Mouse (Mus musculus): ENCODE measurements around the gene Krt75. TPM values are rescaled to one million over a fixed set of nuclear protein-coding genes. Genes with fewer than 3 reads are reported as not detected.
"Not testable (repeated sequence)": the region's sequence is repeated elsewhere in the genome, so short reads cannot be mapped to it uniquely, and the experiment has no call there.

Krt75 gene
- polyA plus RNA-seq, 1 experiment from 2014 or later: 0.08 TPM

DNA sequence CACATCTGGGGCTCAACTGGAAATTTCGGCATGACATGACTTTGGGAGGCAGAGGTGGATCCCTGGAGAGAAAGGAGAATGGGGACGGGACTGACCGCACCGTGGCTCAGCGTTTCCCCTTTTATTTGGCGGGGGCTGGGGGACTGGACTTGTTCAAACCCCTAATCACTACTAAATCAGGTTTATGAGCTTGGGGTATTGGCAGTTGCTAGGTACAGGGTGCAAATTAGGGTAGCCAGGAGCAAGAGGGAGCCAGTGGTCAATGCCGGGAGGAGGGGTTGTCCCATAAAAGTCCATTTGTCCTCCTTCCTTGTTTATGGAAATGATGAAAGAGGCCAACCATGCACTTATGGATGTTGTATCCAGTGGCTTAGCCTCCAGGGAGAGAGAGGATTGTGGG, 23.1 kb downstream of the Krt75 start, which contains the start of gene Krt82:
Gene Krt82, minus strand, starts transcription at position 101 of the 400 bp plus-strand sequence.
- Histone ChIP-seq H3K27ac (no peak within 1 kb of the TSS), H3K4me3 (no peak within 1 kb of the TSS), H3K9me3 (no peaks in the 10 kb centered on the region), H3K36me3 (replicated peaks) (no peaks in the 10 kb centered on the region), H3K4me2 (no peak within 1 kb of the TSS), H3K27me3 (replicated peaks) (no peaks in the 10 kb centered on the region), H3K4me1 (peaks cover 8% of the 10 kb centered on the region; the same call in 1 of the 2 replicates), H3K9ac (no peak within 1 kb of the TSS)
- ATAC-seq (replicated peaks): no peak
- WGBS: 81% methylated on average over 7 of the region's 7 CpGs

DNA sequence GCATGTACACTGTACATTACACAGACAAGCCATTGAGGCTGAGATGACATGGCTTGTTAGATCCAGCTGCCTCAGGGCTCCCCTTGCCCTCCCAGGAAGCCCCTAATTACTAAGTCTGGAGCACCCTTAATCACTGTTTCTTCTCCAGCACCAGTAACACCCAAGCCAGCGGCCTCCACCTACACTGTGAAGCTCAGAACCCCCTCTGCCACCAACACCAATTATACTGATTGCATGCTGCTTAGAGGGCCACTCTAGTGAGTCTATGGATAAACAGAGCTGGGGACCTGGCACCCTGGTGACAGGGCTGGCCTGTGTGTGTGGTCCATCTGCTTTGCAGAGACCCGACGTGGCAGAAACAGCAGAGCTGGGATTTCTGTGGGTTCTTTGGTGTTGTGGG, 29.2 kb downstream of the Krt75 start:
- WGBS: 57% methylated on average over 3 of the region's 3 CpGs
- H3K36me3 ChIP-seq (replicated peaks): no peaks in the 10 kb centered on the region
- H3K9me3 ChIP-seq: no peaks in the 10 kb centered on the region
- H3K4me1 ChIP-seq: no peaks in the 10 kb centered on the region
- no peak overlapping the region for H3K4me3 ChIP-seq
- no peak overlapping the region for H3K27ac ChIP-seq
- ATAC-seq (replicated peaks): no peak
- H3K27me3 ChIP-seq (replicated peaks): no peaks in the 10 kb centered on the region
- no peak overlapping the region for H3K4me2 ChIP-seq
- H3K9ac ChIP-seq: no peak overlapping the region

GRCm38 (mm10) chr15:101542543-101542942, 31.2 kb downstream of the Krt75 start:
- no peaks in the 10 kb centered on the region for H3K36me3 ChIP-seq (replicated peaks)
- no peak overlapping the region for H3K4me3 ChIP-seq
- WGBS: 62% methylated on average over 9 of the region's 9 CpGs
- H3K27ac ChIP-seq: no peak overlapping the region
- no peak overlapping the region for H3K9ac ChIP-seq
- ATAC-seq (replicated peaks): no peak
- no peak overlapping the region for H3K4me2 ChIP-seq
- H3K4me1 ChIP-seq: no peaks in the 10 kb centered on the region
- H3K9me3 ChIP-seq: no peaks in the 10 kb centered on the region
- no peaks in the 10 kb centered on the region for H3K27me3 ChIP-seq (replicated peaks)

DNA sequence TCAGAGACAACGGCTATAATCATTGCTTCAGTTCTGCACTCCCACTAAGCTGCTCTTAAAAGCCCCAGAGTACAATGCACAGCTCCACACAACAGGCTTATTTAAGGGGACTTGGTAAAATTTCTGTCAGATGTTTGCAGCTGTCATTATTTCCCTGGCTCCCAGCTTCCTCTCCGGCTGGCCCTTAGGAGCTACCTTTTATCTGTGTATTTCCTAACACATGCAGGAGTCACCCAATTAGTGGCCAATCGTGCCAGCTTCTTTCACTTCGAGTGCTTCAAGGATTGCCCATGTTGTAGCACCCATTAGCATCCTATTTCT, 35.2 kb downstream of the Krt75 start:
- WGBS: 45% methylated on average over 4 of the region's 4 CpGs
- Histone ChIP-seq H3K27ac (no peak overlapping the region), H3K27me3 (replicated peaks) (no peaks in the 10 kb centered on the region), H3K9ac (no peak overlapping the region), H3K4me2 (no peak overlapping the region), H3K9me3 (no peaks in the 10 kb centered on the region), H3K4me3 (no peak overlapping the region), H3K4me1 (no peaks in the 10 kb centered on the region), H3K36me3 (replicated peaks) (no peaks in the 10 kb centered on the region)
- no peak for ATAC-seq (replicated peaks)

DNA sequence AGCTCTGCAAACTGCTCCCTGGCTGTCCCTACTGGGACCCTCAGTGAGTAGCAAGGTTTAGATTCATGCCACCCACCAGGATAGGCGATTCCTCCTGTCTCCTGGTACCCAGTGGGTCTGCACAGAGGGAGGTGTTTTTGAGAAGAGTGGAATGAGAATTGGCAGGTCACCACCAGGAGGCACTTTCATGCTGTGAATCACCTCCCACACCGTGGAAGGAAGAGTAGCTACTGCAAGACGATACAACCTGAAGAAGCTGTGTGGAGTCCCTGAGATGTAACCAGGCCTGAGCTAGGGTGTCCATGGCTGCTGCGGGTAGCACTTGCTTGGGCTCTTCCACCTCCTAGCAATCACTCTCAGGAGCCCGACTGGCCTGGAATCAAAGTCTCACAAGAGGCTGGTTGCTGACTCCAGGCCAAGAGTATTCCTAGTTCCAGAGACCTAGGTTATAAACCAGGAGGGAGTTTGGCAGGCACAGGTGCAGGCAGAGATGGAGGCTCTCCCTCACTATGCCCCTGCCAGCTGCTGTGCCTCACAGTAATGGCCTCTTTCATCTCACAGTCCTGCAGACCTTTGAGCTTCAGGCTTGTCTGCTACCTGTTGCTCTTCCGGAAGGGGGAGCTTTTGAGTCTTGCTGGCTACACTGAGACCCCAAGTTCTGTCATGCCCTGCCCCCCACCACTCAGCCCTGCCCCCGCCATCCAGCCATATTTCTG, 35.7 kb downstream of the Krt75 start:
- Histone ChIP-seq H3K9me3 (no peaks in the 10 kb centered on the region), H3K27ac (no peak overlapping the region), H3K4me2 (no peak overlapping the region), H3K4me1 (no peaks in the 10 kb centered on the region), H3K9ac (no peak overlapping the region), H3K27me3 (replicated peaks) (no peaks in the 10 kb centered on the region), H3K36me3 (replicated peaks) (no peaks in the 10 kb centered on the region), H3K4me3 (no peak overlapping the region)
- no peak for ATAC-seq (replicated peaks)
- 44% methylated on average over 7 of the region's 7 CpGs for WGBS

DNA sequence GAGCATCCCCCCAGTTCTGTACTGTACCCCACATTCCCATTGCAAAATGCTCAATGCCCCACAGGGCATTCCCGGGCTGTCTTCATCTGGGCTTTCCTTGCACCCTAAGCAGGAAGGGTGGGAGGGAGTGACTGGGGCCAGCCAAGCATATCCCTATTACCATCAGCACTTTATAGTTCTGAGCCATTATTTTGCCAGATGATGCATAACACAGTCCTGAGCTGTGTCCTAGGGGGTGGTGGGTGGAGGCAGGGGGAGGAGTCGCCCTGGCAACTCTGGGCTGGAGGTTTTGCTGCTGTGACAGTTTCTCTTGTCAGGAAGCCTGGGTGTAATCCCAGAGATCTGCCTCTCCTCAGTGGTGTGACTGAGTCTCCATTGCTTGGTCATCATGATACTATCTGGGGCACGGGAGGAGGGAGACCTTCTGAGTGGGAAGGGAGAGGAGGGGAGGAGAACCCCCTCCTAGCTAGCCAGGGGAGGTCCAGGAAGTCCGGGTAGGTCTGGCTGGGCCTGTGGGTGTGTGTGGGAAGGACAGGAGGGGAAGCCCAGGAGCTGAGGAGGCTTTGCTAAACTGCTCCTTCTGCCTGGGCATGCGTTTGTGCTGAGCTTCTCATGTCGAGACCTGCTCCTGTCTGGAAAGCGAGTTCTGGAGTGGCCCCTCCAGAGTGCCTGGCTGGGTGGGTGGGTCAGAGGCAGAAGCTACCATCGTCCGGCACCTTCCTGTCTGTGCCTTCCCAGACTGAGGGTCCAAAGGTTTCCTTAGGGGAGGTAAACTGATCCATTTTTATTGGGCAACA, 37.5 kb downstream of the Krt75 start:
- Histone ChIP-seq H3K27ac (no peak overlapping the region), H3K36me3 (replicated peaks) (no peaks in the 10 kb centered on the region), H3K9me3 (no peaks in the 10 kb centered on the region), H3K4me1 (no peaks in the 10 kb centered on the region), H3K27me3 (replicated peaks) (no peaks in the 10 kb centered on the region), H3K9ac (no peak overlapping the region), H3K4me2 (no peak overlapping the region), H3K4me3 (no peak overlapping the region)
- no peak for ATAC-seq (replicated peaks)
- 58% methylated on average over 9 of the region's 9 CpGs for WGBS

- Histone ChIP-seq H3K9ac (no peak within 1 kb of the TSS), H3K4me1 (no peaks in the 10 kb centered on the region), H3K4me2 (no peak within 1 kb of the TSS), H3K9me3 (no peaks in the 10 kb centered on the region), H3K27me3 (replicated peaks) (no peaks in the 10 kb centered on the region), H3K27ac (no peak within 1 kb of the TSS), H3K4me3 (no peak within 1 kb of the TSS), H3K36me3 (replicated peaks) (no peaks in the 10 kb centered on the region)
- no peak for ATAC-seq (replicated peaks)
- 83% methylated on average over 7 of the region's 7 CpGs for WGBS
Observed at GRCm38 (mm10) chr15:101532720-101533119, 41.0 kb downstream of the Krt75 start, which contains the start of gene Krt84. Krt84 (minus strand) TSS chr15:101532820.

- Histone ChIP-seq H3K36me3 (replicated peaks) (no peaks in the 10 kb centered on the region), H3K4me2 (no peak overlapping the region), H3K4me1 (no peaks in the 10 kb centered on the region), H3K9me3 (no peaks in the 10 kb centered on the region), H3K4me3 (no peak overlapping the region), H3K27ac (no peak overlapping the region), H3K27me3 (replicated peaks) (no peaks in the 10 kb centered on the region), H3K9ac (no peak overlapping the region)
- no peak for ATAC-seq (replicated peaks)
- WGBS: 85% methylated on average over 4 of the region's 4 CpGs
Observed at GRCm38 (mm10) chr15:101522556-101523232, 51.0 kb downstream of the Krt75 start.

DNA sequence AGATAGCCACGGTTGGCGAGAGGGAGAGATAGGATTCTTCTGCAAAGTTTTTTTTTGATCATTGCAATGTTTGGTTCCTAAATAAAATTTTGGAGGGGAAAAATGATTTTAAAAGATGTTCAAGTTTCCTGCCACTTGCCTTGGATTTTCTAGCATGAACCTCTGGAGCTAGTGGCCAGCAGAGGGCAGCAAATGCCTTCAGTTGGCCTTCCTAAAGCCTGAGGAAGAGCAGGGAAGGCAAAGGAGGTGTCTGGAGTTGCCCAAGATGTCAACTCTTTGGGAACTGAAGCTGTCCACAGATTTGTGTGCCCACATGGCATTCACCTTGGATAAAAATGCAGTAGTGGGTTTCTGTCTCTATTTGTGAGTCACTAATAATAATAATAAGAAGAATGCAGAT, 53.9 kb downstream of the Krt75 start:
- 16% methylated on average over 2 of the region's 2 CpGs for WGBS
- Histone ChIP-seq H3K9ac (no peak overlapping the region), H3K9me3 (no peaks in the 10 kb centered on the region), H3K4me2 (no peak overlapping the region), H3K27ac (no peak overlapping the region), H3K36me3 (replicated peaks) (no peaks in the 10 kb centered on the region), H3K4me1 (no peaks in the 10 kb centered on the region), H3K27me3 (replicated peaks) (no peaks in the 10 kb centered on the region), H3K4me3 (no peak overlapping the region)
- no peak for ATAC-seq (replicated peaks)

DNA sequence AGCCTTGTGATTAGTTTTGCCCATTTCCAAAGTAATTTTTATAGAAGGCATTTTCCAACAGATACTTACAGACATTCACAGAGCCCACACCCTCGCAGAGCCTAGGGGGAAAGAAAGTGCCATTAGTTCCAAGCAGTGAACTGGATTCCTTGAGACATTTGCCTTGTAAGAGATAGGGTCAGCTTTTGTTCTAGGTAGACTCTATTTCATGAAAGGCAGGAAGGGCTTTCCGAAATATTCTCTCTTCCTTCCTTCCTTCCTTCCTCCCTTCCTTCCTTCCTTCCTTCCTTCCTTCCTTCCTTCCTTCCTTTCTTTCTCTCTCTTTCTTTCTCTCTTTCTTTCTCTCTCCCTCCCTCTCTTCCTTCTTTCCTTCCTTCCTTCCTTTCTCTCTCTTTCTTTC, 56.5 kb downstream of the Krt75 start, which contains the start of gene Gm49425:
Gene Gm49425, minus strand, starts transcription at position 101 of the 400 bp plus-strand sequence.
- not testable (repeated sequence) for H3K4me3 ChIP-seq; ATAC-seq (replicated peaks); H3K27ac ChIP-seq; H3K9ac ChIP-seq; H3K36me3 ChIP-seq (replicated peaks); H3K9me3 ChIP-seq; H3K4me2 ChIP-seq; H3K4me1 ChIP-seq; H3K27me3 ChIP-seq (replicated peaks)
- 84% methylated on average over 2 of the region's 2 CpGs for WGBS

All from midbrain, embryonic 15.5 days (tissue).